Mouse (Mus musculus): Measurements from ENCODE around the gene Gpr137. TPM values are rescaled to one million over a fixed set of nuclear protein-coding genes. Genes with fewer than 3 reads are reported as not detected.

Gpr137 gene
- polyA plus RNA-seq, 1 experiment from 2014 or later = 40.9 TPM

DNA sequence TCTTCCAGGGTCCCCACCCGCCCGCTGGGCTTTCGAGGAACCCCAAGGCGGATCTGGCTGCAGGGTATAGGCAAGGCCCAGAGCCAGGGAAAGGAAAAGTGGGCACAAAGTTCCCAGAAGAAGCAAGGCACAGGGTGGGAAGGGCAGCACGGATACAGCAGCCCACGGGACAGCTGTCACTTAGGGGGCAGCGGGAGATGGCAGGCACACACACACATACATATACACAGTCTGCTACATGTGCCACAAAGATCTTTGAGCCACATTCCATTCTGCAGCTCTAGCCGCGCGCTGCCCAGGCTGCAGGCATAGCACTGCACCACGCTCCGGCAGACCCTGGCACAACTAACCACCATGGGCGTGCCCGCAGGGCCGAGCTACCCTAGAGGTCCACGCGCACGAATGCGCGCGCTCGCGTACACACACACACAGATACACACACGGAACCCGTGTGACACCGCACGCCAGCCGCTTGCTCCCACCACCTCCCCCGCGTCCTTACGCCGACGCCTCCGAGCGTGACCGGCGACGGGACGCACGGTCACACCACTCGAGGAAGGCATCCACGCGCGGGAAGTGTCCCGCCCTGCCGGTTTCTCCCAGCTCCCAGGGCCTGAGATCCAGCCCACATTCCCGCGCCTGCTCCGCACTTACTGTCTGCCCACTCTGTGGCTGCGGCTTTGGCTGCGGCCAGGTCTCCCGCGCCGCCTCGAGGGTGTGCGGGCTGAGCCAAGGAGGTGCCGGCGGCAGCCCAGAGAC, 8.7 kb downstream of the Gpr137 start:
- peak overlapping the region; percentile 13; the same call in 1 of the 2 replicates for H3K27ac ChIP-seq
- H3K4me1 ChIP-seq (replicated peaks) = peaks cover 21% of the 10 kb centered on the region
- 4% methylated on average over 58 of the region's 58 CpGs for WGBS
- peak; percentile 34 for DNase-seq (ENCODE audit: low spot score)
- no peaks in the 10 kb centered on the region for H3K9me3 ChIP-seq
- H3K36me3 ChIP-seq = 0 out of 2 replicates have a peak, but pooled peaks cover 2% of the 10 kb centered on the region
- peaks cover 91% of the 10 kb centered on the region for H3K27me3 ChIP-seq (ENCODE audit: insufficient read depth, poor library complexity, severe bottlenecking)
- peak overlapping the region; percentile 45 for H3K4me3 ChIP-seq

DNA sequence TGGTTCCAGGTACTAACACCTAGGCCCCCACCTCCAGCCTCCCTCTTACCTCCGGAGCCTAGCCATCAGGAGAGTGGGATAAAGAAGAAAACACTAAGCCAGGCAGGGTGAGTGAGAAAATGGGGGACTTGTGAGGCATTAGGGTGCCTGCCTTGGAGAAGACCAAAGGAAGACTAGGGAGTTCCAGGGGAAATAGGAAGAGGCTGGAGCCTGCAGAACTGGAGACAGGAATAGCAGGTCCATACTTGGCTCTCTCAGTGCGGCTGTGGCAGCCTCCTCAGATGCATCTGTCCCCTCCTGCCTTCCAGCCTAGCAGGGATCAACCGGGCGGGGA, 9.2 kb downstream of the Gpr137 start:
- Histone ChIP-seq H3K36me3 (no peaks in the 10 kb centered on the region), H3K4me1 (replicated peaks) (peaks cover 24% of the 10 kb centered on the region), H3K4me3 (peak overlapping the region; percentile 45; the same call in 1 of the 2 replicates), H3K27ac (no peak overlapping the region), H3K27me3 (ENCODE audit: insufficient read depth, poor library complexity, severe bottlenecking) (peaks cover 91% of the 10 kb centered on the region), H3K9me3 (no peaks in the 10 kb centered on the region)
- DNase-seq (ENCODE audit: low spot score) = no peak
- 20% methylated on average over 4 of the region's 4 CpGs for WGBS

DNA sequence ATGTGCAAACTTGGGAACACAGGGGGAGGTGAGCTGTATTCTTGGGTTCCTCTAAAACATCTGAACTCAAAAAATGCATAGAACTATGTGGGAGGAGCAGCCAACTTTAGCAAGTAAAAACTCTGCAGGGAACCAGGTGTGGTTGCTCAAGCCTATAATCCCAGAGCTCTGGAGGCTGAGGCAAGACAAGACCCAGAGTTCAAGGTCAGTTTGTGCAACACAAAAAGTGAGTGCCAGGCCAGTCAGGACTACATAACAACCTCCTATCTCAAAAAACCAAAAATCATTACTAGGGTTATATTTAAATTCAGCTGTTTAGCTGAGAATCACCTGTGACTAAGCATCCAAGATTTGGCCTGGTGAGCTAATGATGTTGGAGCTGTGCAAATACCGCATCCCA, 10.3 kb downstream of the Gpr137 start:
- Histone ChIP-seq H3K27ac (no peak overlapping the region), H3K4me1 (replicated peaks) (peaks cover 26% of the 10 kb centered on the region), H3K4me3 (no peak overlapping the region), H3K36me3 (no peaks in the 10 kb centered on the region), H3K9me3 (no peaks in the 10 kb centered on the region), H3K27me3 (ENCODE audit: insufficient read depth, poor library complexity, severe bottlenecking) (peaks cover 95% of the 10 kb centered on the region)
- DNase-seq (ENCODE audit: low spot score) = no peak
- 43% methylated on average over 1 of the region's 1 CpGs for WGBS

DNA sequence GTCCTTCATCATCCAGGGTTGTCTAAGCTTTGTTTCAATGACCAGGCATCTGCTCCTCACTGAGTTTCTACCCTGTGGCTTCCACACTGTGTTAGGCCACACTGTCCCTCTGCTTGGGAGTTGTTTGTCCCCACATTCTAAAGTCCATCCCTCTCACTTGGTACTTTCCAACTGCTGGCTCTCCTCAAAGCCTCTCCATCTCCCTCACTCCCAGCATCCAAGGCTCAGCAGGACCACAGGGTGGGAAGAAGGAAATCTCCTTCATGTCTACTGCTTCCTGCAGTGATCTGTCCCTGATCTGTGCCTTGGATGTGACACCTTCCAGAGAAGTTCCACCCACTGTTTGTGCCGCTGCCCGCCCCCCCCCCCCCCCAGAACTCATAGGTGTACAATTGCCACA, 11.3 kb downstream of the Gpr137 start:
- Histone ChIP-seq H3K36me3 (no peaks in the 10 kb centered on the region), H3K27ac (no peak overlapping the region), H3K4me3 (no peak overlapping the region), H3K4me1 (replicated peaks) (peaks cover 35% of the 10 kb centered on the region), H3K9me3 (0 out of 2 replicates have a peak, but pooled peaks cover 2% of the 10 kb centered on the region), H3K27me3 (ENCODE audit: insufficient read depth, poor library complexity, severe bottlenecking) (peaks cover 100% of the 10 kb centered on the region)
- 0% methylated on average over 2 of the region's 2 CpGs for WGBS
- no peak for DNase-seq (ENCODE audit: low spot score)

DNA sequence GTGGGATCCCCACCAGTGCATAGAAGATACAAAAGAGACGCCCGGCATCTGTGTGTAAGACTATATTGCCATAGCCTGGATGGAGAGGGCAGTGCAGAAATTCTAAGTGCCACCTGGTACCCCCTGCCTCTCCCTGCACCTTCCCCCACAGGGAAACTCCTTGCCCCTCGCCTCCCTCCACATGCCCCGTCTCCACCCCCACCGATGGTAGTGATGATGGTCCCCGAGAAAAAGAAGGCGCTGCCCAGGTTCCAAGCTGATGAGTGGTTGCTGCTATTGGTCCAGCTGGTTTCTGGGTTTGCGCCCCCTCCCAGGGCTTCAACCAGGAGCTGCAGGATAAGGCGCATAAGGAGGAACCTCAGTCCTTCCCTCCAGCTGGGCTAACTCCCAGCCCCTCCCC, 14.2 kb downstream of the Gpr137 start:
- DNase-seq (ENCODE audit: low spot score) = no peak
- 8% methylated on average over 9 of the region's 9 CpGs for WGBS
- 0 out of 2 replicates have a peak overlapping the region, but pooled peaks have one; percentile 0 for H3K4me3 ChIP-seq

DNA sequence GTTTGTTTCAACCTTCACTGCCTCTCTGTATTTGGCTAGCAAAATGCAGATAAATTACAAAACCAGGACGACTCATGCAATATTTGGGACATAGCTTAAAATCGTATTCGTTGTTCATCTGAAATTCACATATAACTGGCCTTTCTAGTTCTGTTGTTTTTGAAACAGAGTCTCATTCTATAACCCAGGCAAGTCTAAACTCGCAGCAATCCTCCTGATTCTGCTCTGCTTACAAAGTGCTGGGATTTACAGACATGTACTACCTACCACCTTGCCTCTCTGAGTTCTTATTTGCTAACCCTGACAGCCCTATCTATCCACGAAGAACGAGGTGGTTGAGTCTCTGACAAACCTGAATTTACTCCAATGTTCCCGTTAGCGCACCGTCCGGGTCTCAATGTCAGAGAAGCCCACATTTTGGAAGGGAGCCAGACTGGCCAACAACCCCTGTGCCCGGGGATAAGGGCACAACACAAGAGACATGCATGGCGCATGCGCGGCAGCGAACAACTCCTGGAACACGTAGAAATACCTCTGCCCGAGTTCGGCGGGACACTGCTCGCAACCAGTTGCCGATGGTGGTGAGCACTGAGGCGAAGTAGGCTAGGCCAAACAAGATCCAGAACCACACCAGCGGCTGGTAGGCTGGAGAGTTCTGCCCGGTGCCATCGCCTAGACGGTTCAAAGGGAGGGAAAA, 15.6 kb downstream of the Gpr137 start:
- WGBS = 10% methylated on average over 26 of the region's 26 CpGs
- peak overlapping the region; percentile 36 for H3K4me3 ChIP-seq
- DNase-seq (ENCODE audit: low spot score) = peak; percentile 46
- H3K27me3 ChIP-seq (ENCODE audit: insufficient read depth, poor library complexity, severe bottlenecking) = peaks cover 97% of the 10 kb centered on the region
- no peaks in the 10 kb centered on the region for H3K36me3 ChIP-seq
- H3K4me1 ChIP-seq (replicated peaks) = peaks cover 43% of the 10 kb centered on the region
- 0 out of 2 replicates have a peak, but pooled peaks cover 2% of the 10 kb centered on the region for H3K9me3 ChIP-seq
- no peak overlapping the region for H3K27ac ChIP-seq

More for the DNA sequence above, 14.2 kb downstream of the Gpr137 start:
- Histone ChIP-seq H3K4me1 (replicated peaks) (peaks cover 36% of the 10 kb centered on the region), H3K9me3 (0 out of 2 replicates have a peak, but pooled peaks cover 2% of the 10 kb centered on the region), H3K27ac (no peak overlapping the region), H3K36me3 (no peaks in the 10 kb centered on the region), H3K27me3 (ENCODE audit: insufficient read depth, poor library complexity, severe bottlenecking) (peaks cover 100% of the 10 kb centered on the region)

DNA sequence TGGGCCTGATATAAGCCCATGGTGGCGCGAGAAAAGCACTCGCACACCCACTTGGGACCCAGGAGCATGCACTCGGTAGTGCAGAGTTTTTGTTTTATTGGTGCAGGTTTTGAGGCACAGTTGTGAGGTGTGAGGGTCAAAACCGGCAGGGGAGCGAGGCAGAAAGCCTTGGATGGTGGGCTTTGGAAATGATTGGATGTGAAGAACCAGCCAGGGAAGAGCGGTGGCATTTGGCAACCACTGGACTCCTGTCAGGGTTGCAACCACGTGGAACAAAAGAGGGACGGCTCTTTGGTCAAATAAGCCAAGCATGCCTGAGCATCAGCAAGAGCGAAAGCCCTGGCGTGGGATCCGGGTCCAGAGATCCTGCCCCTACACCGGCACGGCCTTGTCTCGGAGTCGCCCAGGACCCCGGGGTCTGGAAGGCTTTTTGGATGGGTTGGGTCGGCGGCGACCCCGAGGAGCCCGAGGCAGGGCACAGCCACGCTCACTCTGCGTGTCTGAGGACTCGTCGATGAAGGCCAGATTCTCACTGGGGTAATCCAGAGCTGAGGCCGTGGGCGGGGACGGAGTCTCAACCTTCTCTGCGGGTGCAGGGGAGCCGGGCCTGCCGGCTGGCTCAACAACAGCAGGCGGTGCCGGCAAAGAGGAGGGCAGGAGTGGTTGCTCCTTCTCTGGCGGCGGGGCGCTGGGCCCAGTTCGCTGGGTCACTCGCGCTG, 16.5 kb downstream of the Gpr137 start:
- 4% methylated on average over 40 of the region's 40 CpGs for WGBS
- Histone ChIP-seq H3K9me3 (0 out of 2 replicates have a peak, but pooled peaks cover 2% of the 10 kb centered on the region), H3K36me3 (no peaks in the 10 kb centered on the region), H3K4me3 (peak overlapping the region; percentile 14), H3K27ac (no peak overlapping the region), H3K4me1 (replicated peaks) (peaks cover 42% of the 10 kb centered on the region), H3K27me3 (ENCODE audit: insufficient read depth, poor library complexity, severe bottlenecking) (peaks cover 87% of the 10 kb centered on the region)
- peak; percentile 22 for DNase-seq (ENCODE audit: low spot score)

DNA sequence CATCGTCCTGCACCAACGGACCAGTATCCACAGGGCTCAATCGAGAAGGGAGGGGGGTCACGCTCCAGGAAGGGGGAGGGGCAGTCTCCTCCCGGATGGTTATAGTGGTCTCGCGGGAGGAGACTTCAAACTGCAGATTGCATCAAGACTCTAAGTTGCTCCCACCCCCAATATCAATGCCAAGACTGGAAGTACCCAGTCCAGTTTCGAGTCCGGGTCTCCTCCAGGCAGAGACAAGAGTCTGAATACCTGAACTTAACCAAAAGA, 17.0 kb downstream of the Gpr137 start, which contains the start of gene Catsperz:
Gene Catsperz, minus strand, starts transcription at position 74 of the 267 bp plus-strand sequence.
- no peaks in the 10 kb centered on the region for H3K36me3 ChIP-seq
- DNase-seq (ENCODE audit: low spot score) = no peak
- peak within 1 kb of the TSS; percentile 20 for H3K4me3 ChIP-seq
- peaks cover 82% of the 10 kb centered on the region for H3K27me3 ChIP-seq (ENCODE audit: insufficient read depth, poor library complexity, severe bottlenecking)
- 2% methylated on average over 9 of the region's 9 CpGs for WGBS
- peaks cover 48% of the 10 kb centered on the region for H3K4me1 ChIP-seq (replicated peaks)
- no peak within 1 kb of the TSS for H3K27ac ChIP-seq
- H3K9me3 ChIP-seq = 0 out of 2 replicates have a peak, but pooled peaks cover 2% of the 10 kb centered on the region

DNA sequence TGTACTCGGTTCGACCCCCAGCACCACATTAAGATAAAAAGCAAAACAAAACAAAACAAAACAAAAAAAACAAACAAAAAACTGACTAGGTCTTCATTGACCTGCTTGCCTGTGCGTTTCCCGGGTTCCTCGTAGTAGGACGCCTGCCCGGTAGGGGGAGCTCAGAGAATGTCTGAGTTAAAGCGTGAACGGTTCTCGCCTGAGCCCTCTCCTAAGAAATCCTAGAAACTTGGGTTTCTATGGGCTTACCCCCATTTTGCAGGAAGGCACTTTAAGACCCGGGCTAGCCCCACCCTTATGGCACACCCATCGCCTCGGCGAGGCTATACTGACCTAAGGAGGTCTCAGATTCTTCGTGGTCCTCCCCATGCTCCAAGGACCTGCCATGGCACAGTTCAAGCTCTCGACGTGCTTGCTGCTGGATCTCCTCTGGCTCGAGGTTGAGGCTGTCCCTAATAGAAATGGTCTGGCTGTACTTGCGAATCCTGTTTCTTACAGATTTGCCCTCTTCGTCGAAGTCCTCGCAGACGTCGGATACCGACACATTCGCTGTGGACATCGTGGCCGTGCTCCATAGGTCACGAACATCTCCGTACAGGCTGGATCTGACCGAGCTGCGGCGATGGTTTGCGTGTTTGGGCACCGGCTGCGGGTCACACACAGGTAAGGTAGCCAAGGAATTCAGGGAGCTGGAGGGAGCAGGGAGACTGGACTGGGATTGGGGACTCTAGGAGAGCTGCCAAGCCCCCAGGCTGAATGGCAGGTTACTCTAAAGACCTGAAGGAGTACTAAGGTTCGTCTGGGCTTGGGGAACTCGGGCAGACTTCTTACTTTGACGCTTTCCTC, 17.6 kb downstream of the Gpr137 start:
- Histone ChIP-seq H3K36me3 (no peaks in the 10 kb centered on the region), H3K4me1 (replicated peaks) (peaks cover 53% of the 10 kb centered on the region), H3K27me3 (ENCODE audit: insufficient read depth, poor library complexity, severe bottlenecking) (peaks cover 76% of the 10 kb centered on the region), H3K4me3 (peak overlapping the region; percentile 20), H3K9me3 (0 out of 2 replicates have a peak, but pooled peaks cover 2% of the 10 kb centered on the region), H3K27ac (no peak overlapping the region)
- whole genome bisulfite sequencing = 4% methylated on average over 39 of the region's 39 CpGs
- peak; percentile 76 for DNase-seq (ENCODE audit: low spot score)

DNA sequence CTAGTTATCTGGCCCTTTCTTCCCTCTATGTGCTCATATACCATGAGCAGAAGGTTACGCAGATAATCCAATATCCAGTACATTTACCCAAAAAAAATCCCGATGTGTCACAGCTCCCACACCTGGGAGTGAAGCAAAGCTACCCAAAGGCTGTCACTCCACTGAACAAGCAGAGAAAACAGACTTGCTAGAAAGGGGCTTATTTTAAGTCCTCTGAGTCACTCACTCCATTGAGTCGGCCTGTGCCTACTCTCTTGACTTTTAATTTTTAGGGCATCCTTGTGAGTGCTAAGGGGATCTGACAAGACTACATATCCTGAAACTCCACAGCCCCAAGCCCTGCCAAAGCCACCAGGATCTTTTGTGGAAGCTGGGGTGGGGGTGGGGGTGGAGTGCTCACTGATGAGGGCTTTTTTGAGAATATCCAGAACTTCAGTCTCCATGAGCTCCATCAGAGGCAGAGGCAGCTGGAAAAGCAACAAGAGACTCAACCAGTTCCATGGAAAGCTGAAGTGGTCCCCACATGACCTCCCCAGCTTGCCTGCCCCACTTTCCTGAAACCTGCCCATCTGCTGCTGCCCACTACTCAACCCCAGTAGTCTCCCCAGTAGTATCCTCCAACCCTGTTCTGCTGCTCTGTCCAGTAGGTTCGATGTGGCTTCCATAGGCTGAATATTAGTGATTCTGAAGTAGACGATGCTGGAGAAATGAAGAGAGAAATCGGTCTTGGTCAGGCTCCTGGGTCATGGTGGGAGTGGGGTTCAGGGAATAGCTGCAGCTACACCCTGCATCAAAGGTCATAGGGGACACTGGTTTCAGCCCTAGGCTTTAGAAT, 19.2 kb downstream of the Gpr137 start:
- Histone ChIP-seq H3K4me3 (peak overlapping the region; percentile 81), H3K36me3 (no peaks in the 10 kb centered on the region), H3K27ac (no peak overlapping the region), H3K27me3 (ENCODE audit: insufficient read depth, poor library complexity, severe bottlenecking) (peaks cover 61% of the 10 kb centered on the region), H3K4me1 (replicated peaks) (peaks cover 54% of the 10 kb centered on the region), H3K9me3 (0 out of 2 replicates have a peak, but pooled peaks cover 2% of the 10 kb centered on the region)
- WGBS = 62% methylated on average over 6 of the region's 6 CpGs
- DNase-seq (ENCODE audit: low spot score) = no peak

DNA sequence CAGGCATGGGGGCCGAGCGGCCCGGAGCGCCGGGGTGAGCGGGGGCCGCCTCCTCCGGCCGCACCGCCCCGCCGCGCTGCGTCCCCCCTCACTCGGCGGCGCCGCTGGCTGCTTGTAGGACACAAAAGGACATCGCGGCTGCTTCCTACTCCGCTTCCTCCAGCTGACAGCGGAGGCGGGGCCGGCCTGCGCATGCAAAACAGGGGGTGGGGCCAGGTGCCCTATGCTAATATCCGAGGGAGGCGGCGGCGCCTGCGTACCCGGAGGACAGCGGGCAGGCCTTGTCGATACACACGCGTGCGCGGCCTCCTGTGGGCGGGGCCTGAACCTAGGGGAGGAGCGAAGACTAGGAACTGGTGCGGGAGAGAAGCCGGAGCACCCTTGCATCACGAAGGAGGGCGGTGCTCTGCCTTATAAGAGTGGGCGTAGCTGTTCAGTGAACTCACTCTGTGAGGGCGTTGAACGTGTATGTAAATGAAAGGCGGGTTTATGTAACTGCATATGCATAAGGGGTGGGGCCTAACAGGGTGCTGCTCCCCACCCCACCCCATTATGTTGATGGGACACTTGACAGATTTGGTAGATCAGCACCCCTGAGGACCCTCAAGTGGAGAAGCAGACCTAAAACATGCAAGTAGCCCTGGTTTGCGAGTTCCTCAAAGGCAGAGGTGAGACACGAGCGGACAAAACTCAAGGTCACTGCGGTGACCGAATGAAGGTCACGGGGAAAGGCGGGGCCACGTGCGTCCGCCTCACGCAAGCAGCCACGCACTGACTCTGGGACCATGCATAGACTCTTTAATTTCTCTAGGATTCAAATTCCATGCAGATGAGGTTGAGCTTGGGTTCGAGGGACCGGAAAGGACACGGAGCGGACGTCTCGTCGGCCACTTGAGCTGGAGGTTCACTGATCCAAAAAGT, 20.4 kb downstream of the Gpr137 start, which contains the start of gene Esrra:
Gene Esrra, minus strand, starts transcription at position 167 of the 921 bp plus-strand sequence.
- WGBS = 1% methylated on average over 66 of the region's 66 CpGs
- 0 out of 2 replicates have a peak, but pooled peaks cover 2% of the 10 kb centered on the region for H3K9me3 ChIP-seq
- peak within 1 kb of the TSS; percentile 97 for H3K27ac ChIP-seq
- H3K4me3 ChIP-seq = peak within 1 kb of the TSS; percentile 81
- no peaks in the 10 kb centered on the region for H3K36me3 ChIP-seq
- peaks cover 49% of the 10 kb centered on the region for H3K27me3 ChIP-seq (ENCODE audit: insufficient read depth, poor library complexity, severe bottlenecking)
- peaks cover 50% of the 10 kb centered on the region for H3K4me1 ChIP-seq (replicated peaks)
- DNase-seq (ENCODE audit: low spot score) = peak; percentile 100

All from hindbrain, embryonic 10.5 days (tissue).